Mouse (Mus musculus): ENCODE measurements around the gene Nudt22. TPM values are rescaled to one million over a fixed set of nuclear protein-coding genes. Genes with fewer than 3 reads are reported as not detected.

Gene Nudt22
- polyA plus RNA-seq, 1 experiment from 2014 or later: 22.3 TPM

GRCm38 (mm10) chr19:7006892-7007593, 11.1 kb upstream of the Nudt22 start:
- no peaks in the 10 kb centered on the region for H3K27me3 ChIP-seq (ENCODE audit: control insufficient read depth, insufficient read depth, low read length)
- no peak overlapping the region for H3K4me3 ChIP-seq (ENCODE audit: low read depth, low read length)
- no peaks in the 10 kb centered on the region for H3K9me3 ChIP-seq (ENCODE audit: control insufficient read depth, low read length)
- no peak overlapping the region for H3K4me2 ChIP-seq (ENCODE audit: low read depth, severe bottlenecking)
- no peak overlapping the region for H3K27ac ChIP-seq (replicated peaks; ENCODE audit: low read depth, low read length)
- no peaks in the 10 kb centered on the region for H3K36me3 ChIP-seq (ENCODE audit: control insufficient read depth, insufficient read depth, low read length)
- no peak overlapping the region for H3K9ac ChIP-seq (ENCODE audit: low read length)
- no peaks in the 10 kb centered on the region for H3K4me1 ChIP-seq (ENCODE audit: control insufficient read depth, insufficient read depth, low read length)
- DNase-seq (ENCODE audit: low spot score): no peak
- WGBS: 88% methylated on average over 8 of the region's 9 CpGs
- no peak for ATAC-seq (ENCODE audit: insufficient number of reproducible peaks, low FRiP score, low TSS enrichment, low read depth)

- Histone ChIP-seq H3K9me3 (ENCODE audit: control insufficient read depth, low read length) (no peaks in the 10 kb centered on the region), H3K4me2 (ENCODE audit: low read depth, severe bottlenecking) (no peak overlapping the region), H3K4me1 (ENCODE audit: control insufficient read depth, insufficient read depth, low read length) (peaks cover 16% of the 10 kb centered on the region), H3K36me3 (ENCODE audit: control insufficient read depth, insufficient read depth, low read length) (peaks cover 12% of the 10 kb centered on the region), H3K27me3 (ENCODE audit: control insufficient read depth, insufficient read depth, low read length) (no peaks in the 10 kb centered on the region), H3K9ac (ENCODE audit: low read length) (no peak overlapping the region), H3K4me3 (ENCODE audit: low read depth, low read length) (no peak overlapping the region), H3K27ac (replicated peaks; ENCODE audit: low read depth, low read length) (no peak overlapping the region)
- WGBS: 93% methylated on average over 19 of the region's 19 CpGs
- ATAC-seq (ENCODE audit: insufficient number of reproducible peaks, low FRiP score, low TSS enrichment, low read depth) (no peak), DNase-seq (ENCODE audit: low spot score) (no peak)
Measured at GRCm38 (mm10) chr19:6999360-7000063, 3.6 kb upstream of the Nudt22 start.

GRCm38 (mm10) chr19:6997721-6998290, 1.9 kb upstream of the Nudt22 start:
- Histone ChIP-seq H3K9ac (ENCODE audit: low read length) (no peak overlapping the region), H3K36me3 (ENCODE audit: control insufficient read depth, insufficient read depth, low read length) (peaks cover 12% of the 10 kb centered on the region), H3K27me3 (ENCODE audit: control insufficient read depth, insufficient read depth, low read length) (no peaks in the 10 kb centered on the region), H3K27ac (replicated peaks; ENCODE audit: low read depth, low read length) (no peak overlapping the region), H3K4me1 (ENCODE audit: control insufficient read depth, insufficient read depth, low read length) (peaks cover 16% of the 10 kb centered on the region), H3K4me3 (ENCODE audit: low read depth, low read length) (no peak overlapping the region), H3K9me3 (ENCODE audit: control insufficient read depth, low read length) (no peaks in the 10 kb centered on the region), H3K4me2 (ENCODE audit: low read depth, severe bottlenecking) (no peak overlapping the region)
- 82% methylated on average over 9 of the region's 9 CpGs for WGBS
- DNase-seq (ENCODE audit: low spot score): no peak
- ATAC-seq (ENCODE audit: insufficient number of reproducible peaks, low FRiP score, low TSS enrichment, low read depth): no peak

GRCm38 (mm10) chr19:6995255-6995991, 494 bp downstream of the Nudt22 start:
- ATAC-seq (ENCODE audit: insufficient number of reproducible peaks, low FRiP score, low TSS enrichment, low read depth): no peak
- H3K4me3 ChIP-seq (ENCODE audit: low read depth, low read length): peak overlapping the region; percentile 52

GRCm38 (mm10) chr19:6994489-6994888, 1.4 kb downstream of the Nudt22 start:
- 78% methylated on average over 8 of the region's 8 CpGs for WGBS
- H3K4me2 ChIP-seq (ENCODE audit: low read depth, severe bottlenecking): peak overlapping the region; percentile 2; the same call in 1 of the 2 replicates
- no peak for DNase-seq (ENCODE audit: low spot score)
- H3K9me3 ChIP-seq (ENCODE audit: control insufficient read depth, low read length): no peaks in the 10 kb centered on the region
- H3K27ac ChIP-seq (replicated peaks; ENCODE audit: low read depth, low read length): no peak overlapping the region
- H3K4me1 ChIP-seq (ENCODE audit: control insufficient read depth, insufficient read depth, low read length): peaks cover 20% of the 10 kb centered on the region
- ATAC-seq (ENCODE audit: insufficient number of reproducible peaks, low FRiP score, low TSS enrichment, low read depth): no peak
- no peak overlapping the region for H3K9ac ChIP-seq (ENCODE audit: low read length)
- H3K4me3 ChIP-seq (ENCODE audit: low read depth, low read length): no peak overlapping the region
- peaks cover 10% of the 10 kb centered on the region for H3K36me3 ChIP-seq (ENCODE audit: control insufficient read depth, insufficient read depth, low read length)
- no peaks in the 10 kb centered on the region for H3K27me3 ChIP-seq (ENCODE audit: control insufficient read depth, insufficient read depth, low read length)

More at GRCm38 (mm10) chr19:6995255-6995991, 494 bp downstream of the Nudt22 start:
- H3K4me1 ChIP-seq (ENCODE audit: control insufficient read depth, insufficient read depth, low read length): peaks cover 20% of the 10 kb centered on the region
- no peak for DNase-seq (ENCODE audit: low spot score)
- H3K27me3 ChIP-seq (ENCODE audit: control insufficient read depth, insufficient read depth, low read length): no peaks in the 10 kb centered on the region
- H3K9ac ChIP-seq (ENCODE audit: low read length): peak overlapping the region; percentile 55
- H3K27ac ChIP-seq (replicated peaks; ENCODE audit: low read depth, low read length): 0 out of 2 replicates have a peak overlapping the region, but pooled peaks have one; percentile 33
- peaks cover 10% of the 10 kb centered on the region for H3K36me3 ChIP-seq (ENCODE audit: control insufficient read depth, insufficient read depth, low read length)
- H3K9me3 ChIP-seq (ENCODE audit: control insufficient read depth, low read length): no peaks in the 10 kb centered on the region
- WGBS: 49% methylated on average over 21 of the region's 21 CpGs
- H3K4me2 ChIP-seq (ENCODE audit: low read depth, severe bottlenecking): peak overlapping the region; percentile 82

- peaks cover 20% of the 10 kb centered on the region for H3K4me1 ChIP-seq (ENCODE audit: control insufficient read depth, insufficient read depth, low read length)
- no peak overlapping the region for H3K27ac ChIP-seq (replicated peaks; ENCODE audit: low read depth, low read length)
- WGBS: 90% methylated on average over 8 of the region's 8 CpGs
- no peaks in the 10 kb centered on the region for H3K27me3 ChIP-seq (ENCODE audit: control insufficient read depth, insufficient read depth, low read length)
- H3K4me2 ChIP-seq (ENCODE audit: low read depth, severe bottlenecking): no peak overlapping the region
- no peak overlapping the region for H3K9ac ChIP-seq (ENCODE audit: low read length)
- DNase-seq (ENCODE audit: low spot score): no peak
- no peaks in the 10 kb centered on the region for H3K9me3 ChIP-seq (ENCODE audit: control insufficient read depth, low read length)
- peaks cover 6% of the 10 kb centered on the region; the same call in 1 of the 2 replicates for H3K36me3 ChIP-seq (ENCODE audit: control insufficient read depth, insufficient read depth, low read length)
- ATAC-seq (ENCODE audit: insufficient number of reproducible peaks, low FRiP score, low TSS enrichment, low read depth): no peak
- no peak overlapping the region for H3K4me3 ChIP-seq (ENCODE audit: low read depth, low read length)
Measured at GRCm38 (mm10) chr19:6994002-6994401, 1.9 kb downstream of the Nudt22 start.

- Histone ChIP-seq H3K27me3 (ENCODE audit: control insufficient read depth, insufficient read depth, low read length) (no peaks in the 10 kb centered on the region), H3K9ac (ENCODE audit: low read length) (peak overlapping the region; percentile 54), H3K36me3 (ENCODE audit: control insufficient read depth, insufficient read depth, low read length) (peaks cover 2% of the 10 kb centered on the region; the same call in 1 of the 2 replicates), H3K27ac (replicated peaks; ENCODE audit: low read depth, low read length) (no peak overlapping the region), H3K4me1 (ENCODE audit: control insufficient read depth, insufficient read depth, low read length) (peaks cover 21% of the 10 kb centered on the region), H3K9me3 (ENCODE audit: control insufficient read depth, low read length) (no peaks in the 10 kb centered on the region), H3K4me3 (ENCODE audit: low read depth, low read length) (peak overlapping the region; percentile 45), H3K4me2 (ENCODE audit: low read depth, severe bottlenecking) (peak overlapping the region; percentile 95)
- no peak for ATAC-seq (ENCODE audit: insufficient number of reproducible peaks, low FRiP score, low TSS enrichment, low read depth)
- 61% methylated on average over 14 of the region's 14 CpGs for WGBS
- no peak for DNase-seq (ENCODE audit: low spot score)
Measured at GRCm38 (mm10) chr19:6993011-6993770, 2.7 kb downstream of the Nudt22 start.
